Mouse (Mus musculus): ENCODE results near the gene Srebf1. TPM values are rescaled to one million over a fixed set of nuclear protein-coding genes. Genes with fewer than 3 reads are reported as not detected.

Gene Srebf1
- polyA plus RNA-seq, 1 experiment: 157 TPM

Other genes starting within 250 kb of the Srebf1 start
- gene Pemt, start 176.1 kb downstream of the Srebf1 start, polyA plus RNA-seq (2012; rRNA removed): 4.3 and 5.3 TPM in 2 replicates
- gene Rai1, start 117.6 kb downstream of the Srebf1 start, polyA plus RNA-seq (2012; rRNA removed): 35.1 and 45.3 TPM in 2 replicates
- 71.5 and 86.7 TPM in 2 replicates for gene Tom1l2, start 130.3 kb upstream of the Srebf1 start, polyA plus RNA-seq (2012; rRNA removed)
- 2.3 and 2.7 TPM in 2 replicates for gene Drc3, start 130.7 kb upstream of the Srebf1 start, polyA plus RNA-seq (2012; rRNA removed)
- gene Gid4, start 194.6 kb upstream of the Srebf1 start, polyA plus RNA-seq (2012; rRNA removed): 21.5 and 28.1 TPM in 2 replicates
- gene Atpaf2, start 195.9 kb upstream of the Srebf1 start, polyA plus RNA-seq (2012; rRNA removed): 24.9 and 25.3 TPM in 2 replicates
- 46.2 and 49.0 TPM in 2 replicates for gene Drg2, start 232.0 kb upstream of the Srebf1 start, polyA plus RNA-seq (2012; rRNA removed)
- 0.03 and 0.06 TPM in 2 replicates for gene Myo15, start 246.8 kb upstream of the Srebf1 start, polyA plus RNA-seq (2012; rRNA removed)